Mouse (Mus musculus): Measurements from ENCODE around the gene Pax2. TPM values are rescaled to one million over a fixed set of nuclear protein-coding genes. Genes with fewer than 3 reads are reported as not detected.

The Pax2 gene
- polyA plus RNA-seq, 1 experiment from 2014 or later = not detected

DNA sequence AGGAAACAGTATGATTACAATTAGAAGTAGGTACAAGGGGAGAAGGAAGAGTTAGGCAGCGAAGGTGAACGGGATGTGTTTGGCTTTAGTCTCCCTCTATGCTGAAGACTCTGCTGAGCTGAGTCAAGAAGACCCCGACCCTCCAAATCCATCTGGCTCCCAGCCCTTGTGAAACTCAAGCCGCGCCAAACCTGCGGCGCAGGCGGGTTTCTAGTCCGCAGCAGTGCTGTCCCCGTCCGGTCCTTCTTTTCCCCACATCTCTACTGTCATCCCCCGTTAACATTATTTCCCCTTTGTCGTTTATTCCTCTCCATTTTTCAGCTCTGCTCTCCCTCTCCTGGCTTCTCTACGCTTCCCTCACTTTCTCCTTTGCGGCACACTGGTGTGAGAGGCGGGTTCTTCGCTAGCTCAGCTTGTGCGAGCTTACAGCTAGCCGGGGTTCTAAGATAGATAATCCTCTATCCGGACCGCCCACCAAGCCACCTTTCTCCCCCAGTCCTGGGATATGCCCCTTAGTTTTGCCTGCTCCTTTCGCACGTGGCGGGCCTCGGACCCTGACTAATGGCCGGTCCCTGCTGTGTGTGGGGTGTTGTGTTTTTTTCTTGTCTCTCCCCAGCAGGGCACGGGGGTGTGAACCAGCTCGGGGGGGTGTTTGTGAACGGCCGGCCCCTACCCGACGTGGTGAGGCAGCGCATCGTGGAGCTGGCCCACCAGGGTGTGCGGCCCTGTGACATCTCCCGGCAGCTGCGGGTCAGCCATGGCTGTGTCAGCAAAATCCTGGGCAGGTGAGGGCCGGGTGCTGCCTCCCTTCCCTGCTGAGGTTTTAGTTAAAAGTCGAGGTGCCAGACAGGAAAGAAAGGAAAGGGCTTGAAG lies 4.7 kb downstream of the Pax2 start:
- no peak overlapping the region for H3K9ac ChIP-seq (ENCODE audit: low read length)
- peaks cover 90% of the 10 kb centered on the region for H3K27me3 ChIP-seq (ENCODE audit: control insufficient read depth, insufficient read depth, low read length)
- 2% methylated on average over 39 of the region's 39 CpGs for WGBS
- no peaks in the 10 kb centered on the region for H3K36me3 ChIP-seq (ENCODE audit: control insufficient read depth, insufficient read depth)
- no peak overlapping the region for H3K27ac ChIP-seq (ENCODE audit: low read length)
- no peak for ATAC-seq (replicated peaks; ENCODE audit: extremely low read depth, insufficient read depth, low FRiP score)
- H3K4me1 ChIP-seq (ENCODE audit: control insufficient read depth, insufficient read depth, low read length) = peaks cover 18% of the 10 kb centered on the region
- H3K9me3 ChIP-seq (replicated peaks; ENCODE audit: control insufficient read depth, low read length) = no peaks in the 10 kb centered on the region
- no peak overlapping the region for H3K4me2 ChIP-seq (ENCODE audit: low read depth, low read length)
- H3K4me3 ChIP-seq (ENCODE audit: low read length) = no peak overlapping the region

- Histone ChIP-seq H3K27ac (ENCODE audit: low read length) (no peak overlapping the region), H3K4me2 (ENCODE audit: low read depth, low read length) (no peak overlapping the region), H3K27me3 (ENCODE audit: control insufficient read depth, insufficient read depth, low read length) (peaks cover 81% of the 10 kb centered on the region), H3K9me3 (replicated peaks; ENCODE audit: control insufficient read depth, low read length) (no peaks in the 10 kb centered on the region), H3K4me1 (ENCODE audit: control insufficient read depth, insufficient read depth, low read length) (peaks cover 2% of the 10 kb centered on the region; the same call in 1 of the 2 replicates), H3K9ac (ENCODE audit: low read length) (no peak overlapping the region), H3K36me3 (ENCODE audit: control insufficient read depth, insufficient read depth) (no peaks in the 10 kb centered on the region), H3K4me3 (ENCODE audit: low read length) (no peak overlapping the region)
- ATAC-seq (replicated peaks; ENCODE audit: extremely low read depth, insufficient read depth, low FRiP score) = no peak
- 33% methylated on average over 7 of the region's 7 CpGs for WGBS
Observed at GRCm38 (mm10) chr19:44762121-44762621, 6.3 kb downstream of the Pax2 start.

- H3K4me2 ChIP-seq (ENCODE audit: low read depth, low read length) = no peak overlapping the region
- no peaks in the 10 kb centered on the region for H3K9me3 ChIP-seq (replicated peaks; ENCODE audit: control insufficient read depth, low read length)
- 49% methylated on average over 6 of the region's 6 CpGs for whole genome bisulfite sequencing
- no peaks in the 10 kb centered on the region for H3K4me1 ChIP-seq (ENCODE audit: control insufficient read depth, insufficient read depth, low read length)
- no peak overlapping the region for H3K27ac ChIP-seq (ENCODE audit: low read length)
- ATAC-seq (replicated peaks; ENCODE audit: extremely low read depth, insufficient read depth, low FRiP score) = no peak
- no peak overlapping the region for H3K4me3 ChIP-seq (ENCODE audit: low read length)
- peaks cover 24% of the 10 kb centered on the region for H3K27me3 ChIP-seq (ENCODE audit: control insufficient read depth, insufficient read depth, low read length)
- no peak overlapping the region for H3K9ac ChIP-seq (ENCODE audit: low read length)
- H3K36me3 ChIP-seq (ENCODE audit: control insufficient read depth, insufficient read depth) = no peaks in the 10 kb centered on the region
Observed at GRCm38 (mm10) chr19:44770268-44771050, 14.6 kb downstream of the Pax2 start.

- Histone ChIP-seq H3K4me1 (ENCODE audit: control insufficient read depth, insufficient read depth, low read length) (no peaks in the 10 kb centered on the region), H3K9ac (ENCODE audit: low read length) (no peak overlapping the region), H3K9me3 (replicated peaks; ENCODE audit: control insufficient read depth, low read length) (no peaks in the 10 kb centered on the region), H3K36me3 (ENCODE audit: control insufficient read depth, insufficient read depth) (no peaks in the 10 kb centered on the region), H3K4me2 (ENCODE audit: low read depth, low read length) (no peak overlapping the region), H3K4me3 (ENCODE audit: low read length) (no peak overlapping the region), H3K27ac (ENCODE audit: low read length) (no peak overlapping the region), H3K27me3 (ENCODE audit: control insufficient read depth, insufficient read depth, low read length) (peaks cover 20% of the 10 kb centered on the region)
- 70% methylated on average over 13 of the region's 13 CpGs for WGBS
- ATAC-seq (replicated peaks; ENCODE audit: extremely low read depth, insufficient read depth, low FRiP score) = no peak
Observed at GRCm38 (mm10) chr19:44771499-44771898, 15.7 kb downstream of the Pax2 start.

DNA sequence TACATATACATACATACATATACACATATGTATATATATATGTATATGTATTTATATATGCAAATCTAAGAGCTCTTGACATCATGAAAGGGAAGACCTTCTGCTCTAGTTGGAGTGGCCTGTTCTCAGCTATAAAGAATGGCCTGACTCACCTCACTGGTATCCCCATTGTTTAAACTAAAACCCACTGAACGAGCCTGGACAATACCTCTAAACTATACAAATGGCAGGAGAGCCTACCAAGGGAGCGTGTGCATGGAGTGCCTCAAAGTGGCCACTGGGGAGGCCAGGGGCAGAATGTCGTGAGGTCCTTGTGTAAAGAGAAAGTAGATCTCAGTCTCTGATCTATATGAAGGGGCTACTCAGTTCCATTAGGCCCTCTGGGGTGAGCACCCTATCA lies 26.1 kb downstream of the Pax2 start:
- 50% methylated on average over 3 of the region's 3 CpGs for WGBS
- Histone ChIP-seq H3K4me2 (ENCODE audit: low read depth, low read length) (no peak overlapping the region), H3K27ac (ENCODE audit: low read length) (no peak overlapping the region), H3K27me3 (ENCODE audit: control insufficient read depth, insufficient read depth, low read length) (peaks cover 24% of the 10 kb centered on the region), H3K36me3 (ENCODE audit: control insufficient read depth, insufficient read depth) (no peaks in the 10 kb centered on the region), H3K4me3 (ENCODE audit: low read length) (no peak overlapping the region), H3K9ac (ENCODE audit: low read length) (no peak overlapping the region), H3K9me3 (replicated peaks; ENCODE audit: control insufficient read depth, low read length) (no peaks in the 10 kb centered on the region), H3K4me1 (ENCODE audit: control insufficient read depth, insufficient read depth, low read length) (no peaks in the 10 kb centered on the region)
- ATAC-seq (replicated peaks; ENCODE audit: extremely low read depth, insufficient read depth, low FRiP score) = no peak

DNA sequence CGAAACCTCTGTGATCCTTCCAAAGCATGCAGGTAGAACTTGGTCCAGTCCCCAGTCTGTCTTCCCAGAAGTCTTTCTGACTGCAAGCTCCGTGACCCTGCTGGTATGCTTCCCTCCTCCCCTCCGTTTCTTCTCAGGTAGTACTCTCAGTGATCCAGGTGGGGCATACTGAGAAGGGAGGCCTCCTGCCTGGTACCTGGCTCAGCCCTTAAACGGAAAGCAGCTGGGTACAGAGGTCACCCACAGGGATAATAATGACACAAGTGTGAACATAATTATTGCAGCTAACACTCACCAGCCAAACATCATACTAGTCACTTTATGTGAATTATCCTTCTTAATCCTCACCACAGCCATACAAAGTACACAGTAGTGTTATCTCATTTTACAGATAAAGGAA lies 28.5 kb downstream of the Pax2 start:
- ATAC-seq (replicated peaks; ENCODE audit: extremely low read depth, insufficient read depth, low FRiP score) = no peak
- H3K4me2 ChIP-seq (ENCODE audit: low read depth, low read length) = no peak overlapping the region
- H3K9ac ChIP-seq (ENCODE audit: low read length) = no peak overlapping the region
- no peak overlapping the region for H3K4me3 ChIP-seq (ENCODE audit: low read length)
- H3K27me3 ChIP-seq (ENCODE audit: control insufficient read depth, insufficient read depth, low read length) = peaks cover 29% of the 10 kb centered on the region
- no peaks in the 10 kb centered on the region for H3K9me3 ChIP-seq (replicated peaks; ENCODE audit: control insufficient read depth, low read length)
- WGBS = 37% methylated on average over 4 of the region's 4 CpGs
- no peak overlapping the region for H3K27ac ChIP-seq (ENCODE audit: low read length)
- H3K4me1 ChIP-seq (ENCODE audit: control insufficient read depth, insufficient read depth, low read length) = no peaks in the 10 kb centered on the region
- H3K36me3 ChIP-seq (ENCODE audit: control insufficient read depth, insufficient read depth) = no peaks in the 10 kb centered on the region

GRCm38 (mm10) chr19:44788488-44788887 lies 32.6 kb downstream of the Pax2 start:
- 69% methylated on average over 8 of the region's 8 CpGs for WGBS
- Histone ChIP-seq H3K4me2 (ENCODE audit: low read depth, low read length) (no peak overlapping the region), H3K4me1 (ENCODE audit: control insufficient read depth, insufficient read depth, low read length) (no peaks in the 10 kb centered on the region), H3K9me3 (replicated peaks; ENCODE audit: control insufficient read depth, low read length) (no peaks in the 10 kb centered on the region), H3K4me3 (ENCODE audit: low read length) (no peak overlapping the region), H3K27ac (ENCODE audit: low read length) (no peak overlapping the region), H3K9ac (ENCODE audit: low read length) (no peak overlapping the region), H3K36me3 (ENCODE audit: control insufficient read depth, insufficient read depth) (no peaks in the 10 kb centered on the region), H3K27me3 (ENCODE audit: control insufficient read depth, insufficient read depth, low read length) (peaks cover 22% of the 10 kb centered on the region)
- ATAC-seq (replicated peaks; ENCODE audit: extremely low read depth, insufficient read depth, low FRiP score) = no peak

DNA sequence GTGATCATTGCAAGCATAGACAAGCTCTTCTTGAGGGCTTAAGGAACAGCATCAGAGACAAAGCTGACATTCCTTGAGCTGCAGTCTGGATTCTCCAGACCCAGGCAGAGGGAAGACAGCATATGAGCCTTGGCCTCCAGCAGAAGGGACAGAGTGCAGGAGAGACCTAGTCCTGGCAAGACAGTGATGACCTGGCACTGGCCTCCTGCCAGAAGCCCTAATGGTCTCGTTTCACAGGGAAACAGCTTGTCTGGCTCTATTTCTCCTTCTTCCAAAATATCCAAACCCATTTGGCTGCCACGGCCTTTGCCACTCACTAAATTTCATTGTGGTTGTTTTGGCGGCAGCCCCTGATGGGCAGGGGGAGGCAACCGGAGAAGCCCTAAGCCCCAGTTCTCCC lies 36.1 kb downstream of the Pax2 start:
- Histone ChIP-seq H3K9me3 (replicated peaks; ENCODE audit: control insufficient read depth, low read length) (no peaks in the 10 kb centered on the region), H3K27ac (ENCODE audit: low read length) (no peak overlapping the region), H3K4me3 (ENCODE audit: low read length) (no peak overlapping the region), H3K36me3 (ENCODE audit: control insufficient read depth, insufficient read depth) (no peaks in the 10 kb centered on the region), H3K4me2 (ENCODE audit: low read depth, low read length) (no peak overlapping the region), H3K4me1 (ENCODE audit: control insufficient read depth, insufficient read depth, low read length) (no peaks in the 10 kb centered on the region), H3K27me3 (ENCODE audit: control insufficient read depth, insufficient read depth, low read length) (peaks cover 8% of the 10 kb centered on the region), H3K9ac (ENCODE audit: low read length) (no peak overlapping the region)
- WGBS = 68% methylated on average over 4 of the region's 4 CpGs
- no peak for ATAC-seq (replicated peaks; ENCODE audit: extremely low read depth, insufficient read depth, low FRiP score)

Data from heart, embryonic 16.5 days (tissue).